Mouse (Mus musculus) heart, embryonic 14.5 days (tissue): ENCODE measurements around the gene Lrrc74a. TPM values are rescaled to one million over a fixed set of nuclear protein-coding genes. Genes with fewer than 3 reads are reported as not detected.

ENCODE experiments used
- ATAC-seq: fragments of 200-750 bp; cut with Nextera tagmentation; 2 replicates; pipeline ENCODE4 v1.8.0; 2017; ENCODE audit warnings: low read depth, moderate TSS enrichment; ENCODE audit not compliant: insufficient number of reproducible peaks, insufficient read depth, low FRiP score
- H3K27ac ChIP-seq, 2 experiments: fragments of 200-500 bp in 1 of 2; fragments of 300-500 bp in 1 of 2; sonication (generic) in 1 of 2; replicated peaks in 1 of 2; 2 replicates each; pipeline ENCODE4 v1.5.1; 2012 to 2014; ENCODE audit warnings: low read depth in 2 of 2, low read length in 2 of 2, control low read depth in 1 of 2, mild to moderate bottlenecking in 1 of 2, mixed read lengths in 1 of 2; ENCODE audit not compliant: control insufficient read depth in 1 of 2, insufficient read depth in 1 of 2
- H3K27me3 ChIP-seq: fragments of 300-500 bp; sonication (generic); 2 replicates; pipeline ENCODE4 v1.6.1; 2014; ENCODE audit warnings: mild to moderate bottlenecking, low read length, control low read depth; ENCODE audit not compliant: control insufficient read depth, insufficient read depth
- H3K36me3 ChIP-seq: fragments of 300-500 bp; sonication (generic); 2 replicates; pipeline ENCODE4 v1.6.1; 2014; ENCODE audit warnings: mild to moderate bottlenecking, control low read depth, low read length, mixed read lengths; ENCODE audit not compliant: control insufficient read depth, insufficient read depth
- H3K4me1 ChIP-seq, 2 experiments: fragments of 200-500 bp in 1 of 2; fragments of 300-500 bp in 1 of 2; sonication (generic) in 1 of 2; 2 replicates each; pipeline ENCODE4 v1.6.1; 2012 to 2014; ENCODE audit warnings: low read length in 2 of 2, control low read depth in 1 of 2, mixed read lengths in 1 of 2; ENCODE audit not compliant: control insufficient read depth in 2 of 2, insufficient read depth in 2 of 2
- H3K4me2 ChIP-seq: fragments of 300-500 bp; sonication (generic); 2 replicates; pipeline ENCODE4 v1.6.1; 2014; ENCODE audit warnings: mild to moderate bottlenecking, low read length
- H3K4me3 ChIP-seq, 2 experiments: fragments of 200-500 bp in 1 of 2; fragments of 300-500 bp in 1 of 2; sonication (generic) in 1 of 2; 2 replicates each; pipeline ENCODE4 v1.5.1; 2012 to 2014; ENCODE audit warnings: low read length in 2 of 2, mild to moderate bottlenecking in 2 of 2, control low read depth in 1 of 2, low read depth in 1 of 2, moderate library complexity in 1 of 2; ENCODE audit not compliant: control insufficient read depth in 1 of 2, insufficient read depth in 1 of 2
- H3K9ac ChIP-seq: fragments of 300-500 bp; sonication (generic); 2 replicates; pipeline ENCODE4 v1.6.1; 2014; ENCODE audit warnings: mild to moderate bottlenecking, low read length
- H3K9me3 ChIP-seq: fragments of 300-500 bp; sonication (generic); 2 replicates; pipeline ENCODE4 v1.6.1; 2016; ENCODE audit warnings: low read length, control low read depth; ENCODE audit not compliant: control insufficient read depth
- WGBS: fragments of 180-500 bp; shearing (Covaris S2); extraction: QIAGEN DNeasy Blood & Tissue Kit; methylation state at CpG from one replicate; pipeline ENCODE4 v1.1.7; 2014; 5-methylcytosine and 5-hydroxymethylcytosine counted together
- polyA plus RNA-seq: library from polyadenylated mRNA; unstranded; fragments of >200 nt; fragmentation: Nextera tagmentation; extraction: Ambion mirVana; gene quantifications from 2 replicates; pipeline ENCODE4 v1.2.1, GENCODE M21; 2014

Gene Lrrc74a
- polyA plus RNA-seq, result not detected in 2 replicates

DNA sequence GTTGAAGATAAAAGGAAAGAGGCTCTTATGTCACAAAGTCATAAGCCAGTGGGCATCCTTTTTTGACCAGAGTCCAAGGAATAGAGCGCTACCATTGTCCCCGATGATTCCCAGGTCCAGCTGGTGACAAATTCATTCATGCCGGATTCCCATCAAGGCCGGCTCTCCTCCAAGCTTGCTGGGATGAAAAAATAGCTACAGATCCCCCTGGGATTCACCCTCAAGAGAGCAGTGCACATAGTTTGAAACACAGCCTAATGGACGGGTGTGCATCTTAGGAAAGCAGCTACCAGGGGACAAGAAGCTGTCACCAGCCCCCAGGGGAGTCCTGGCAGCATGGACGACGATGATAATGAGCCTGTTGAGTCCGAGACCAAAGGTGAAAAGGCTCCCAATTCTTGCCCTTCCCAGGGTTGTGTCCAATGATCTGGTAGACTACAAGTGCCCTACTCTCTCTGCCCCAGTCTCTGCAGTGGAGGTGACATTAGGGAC is at the start of gene Lrrc74a:
Gene Lrrc74a, plus strand, starts transcription at position 51 of the 492 bp plus-strand sequence.
- 67% methylated on average over 8 of the region's 8 CpGs for WGBS

GRCm38 (mm10) chr12:86685275-86685674 is 48.9 kb upstream of the Lrrc74a start:
- no peak for ATAC-seq
- 40% methylated on average over 9 of the region's 9 CpGs for WGBS
- Histone ChIP-seq H3K4me1 (peaks cover 9 to 20% of the 10 kb centered on the region in 2 experiments; a peak in 3 of 4 replicates), H3K27ac (no peak overlapping the region), H3K36me3 (peaks cover 26% of the 10 kb centered on the region), H3K9me3 (no peaks in the 10 kb centered on the region), H3K27me3 (no peaks in the 10 kb centered on the region), H3K4me3 (no peak overlapping the region), H3K9ac (no peak overlapping the region), H3K4me2 (no peak overlapping the region)

More for the DNA sequence above, at the start of gene Lrrc74a:
- Histone ChIP-seq H3K36me3 (no peaks in the 10 kb centered on the region), H3K27ac (no peak within 1 kb of the TSS), H3K9ac (no peak within 1 kb of the TSS), H3K4me1 (no peaks in the 10 kb centered on the region), H3K27me3 (no peaks in the 10 kb centered on the region), H3K4me3 (no peak within 1 kb of the TSS), H3K4me2 (no peak within 1 kb of the TSS), H3K9me3 (no peaks in the 10 kb centered on the region)
- no peak for ATAC-seq

- ATAC-seq, result no peak
- Histone ChIP-seq H3K4me1 (peaks cover 13 to 18% of the 10 kb centered on the region in 2 experiments; a peak in 3 of 4 replicates), H3K4me3 (no peak overlapping the region), H3K27me3 (no peaks in the 10 kb centered on the region), H3K9ac (no peak overlapping the region), H3K27ac (peak overlapping the region; percentile 15 to 55; a peak in 3 of 4 replicates), H3K36me3 (peaks cover 30% of the 10 kb centered on the region), H3K4me2 (no peak overlapping the region), H3K9me3 (no peaks in the 10 kb centered on the region)
- WGBS, result 59% methylated on average over 11 of the region's 13 CpGs
Observed at GRCm38 (mm10) chr12:86686551-86687330, 47.4 kb upstream of the Lrrc74a start.

GRCm38 (mm10) chr12:86687445-86687955 is 46.7 kb upstream of the Lrrc74a start:
- 67% methylated on average over 4 of the region's 4 CpGs for WGBS
- Histone ChIP-seq H3K9me3 (no peaks in the 10 kb centered on the region), H3K4me2 (no peak overlapping the region), H3K27me3 (no peaks in the 10 kb centered on the region), H3K36me3 (peaks cover 33% of the 10 kb centered on the region), H3K4me3 (no peak overlapping the region), H3K4me1 (peaks cover 13 to 24% of the 10 kb centered on the region in 2 experiments; a peak in 3 of 4 replicates), H3K9ac (no peak overlapping the region), H3K27ac (peak overlapping the region; percentile 52 to 55; a peak in 3 of 4 replicates)
- ATAC-seq, result no peak

DNA sequence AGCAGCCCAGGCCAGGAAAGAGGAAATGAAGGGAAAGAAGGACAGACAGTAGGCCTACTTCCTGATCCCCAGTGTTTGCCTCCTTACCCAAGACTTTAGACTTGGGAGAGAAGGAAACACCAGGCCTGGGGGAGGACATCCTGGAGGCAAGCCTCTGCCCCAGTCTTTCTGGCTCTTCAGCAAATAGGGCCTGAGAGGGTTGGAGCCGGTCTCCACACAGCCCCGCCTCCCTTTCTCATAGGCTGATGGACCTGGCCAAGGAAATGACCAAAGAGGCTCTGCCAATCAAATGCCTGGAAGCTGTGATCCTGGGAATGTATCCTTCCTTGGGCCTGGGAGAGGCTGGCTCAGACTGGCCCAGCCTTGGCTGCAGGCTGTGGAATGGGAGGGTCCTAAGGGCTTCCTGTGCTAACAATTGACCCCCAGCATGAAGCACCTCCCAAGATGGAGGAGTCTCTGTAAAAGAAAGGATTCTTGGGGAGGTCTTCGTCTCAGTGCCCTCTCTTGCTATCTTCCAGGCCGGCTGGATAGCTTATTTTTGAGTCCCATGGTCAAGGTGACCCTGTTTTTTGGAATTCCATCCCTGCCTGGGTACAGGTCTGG is 46.1 kb upstream of the Lrrc74a start:
- Histone ChIP-seq H3K4me2 (no peak overlapping the region), H3K36me3 (peaks cover 27% of the 10 kb centered on the region), H3K4me3 (no peak overlapping the region), H3K4me1 (peaks cover 19 to 28% of the 10 kb centered on the region in 2 experiments; a peak in 3 of 4 replicates), H3K27me3 (no peaks in the 10 kb centered on the region), H3K9me3 (no peaks in the 10 kb centered on the region), H3K9ac (no peak overlapping the region), H3K27ac (peak overlapping the region in 1 of 2 experiments; percentile 55; a peak in 3 of 4 replicates)
- ATAC-seq, result peak; percentile 34; the same call in 1 of the 2 replicates
- WGBS, result 67% methylated on average over 4 of the region's 4 CpGs

GRCm38 (mm10) chr12:86688917-86689316 is 45.3 kb upstream of the Lrrc74a start:
- H3K27me3 ChIP-seq, result no peaks in the 10 kb centered on the region
- peaks cover 27% of the 10 kb centered on the region for H3K36me3 ChIP-seq
- H3K4me1 ChIP-seq, result peaks cover 22 to 30% of the 10 kb centered on the region in 2 experiments; a peak in 3 of 4 replicates
- H3K27ac ChIP-seq, result no peak overlapping the region
- no peak overlapping the region for H3K4me2 ChIP-seq
- H3K9ac ChIP-seq, result no peak overlapping the region
- no peak for ATAC-seq
- no peaks in the 10 kb centered on the region for H3K9me3 ChIP-seq
- 97% methylated on average over 27 of the region's 27 CpGs for WGBS
- H3K4me3 ChIP-seq, result no peak overlapping the region

GRCm38 (mm10) chr12:86690700-86691485 is 43.3 kb upstream of the Lrrc74a start:
- Histone ChIP-seq H3K36me3 (peaks cover 31% of the 10 kb centered on the region), H3K27me3 (no peaks in the 10 kb centered on the region), H3K9me3 (no peaks in the 10 kb centered on the region), H3K27ac (peak overlapping the region; percentile 11 to 32; a peak in 3 of 4 replicates), H3K4me2 (no peak overlapping the region), H3K9ac (peak overlapping the region; percentile 9; the same call in 1 of the 2 replicates), H3K4me3 (no peak overlapping the region), H3K4me1 (peaks cover 32% of the 10 kb centered on the region in 2 experiments; a peak in 3 of 4 replicates)
- no peak for ATAC-seq
- 61% methylated on average over 12 of the region's 12 CpGs for WGBS
